Mouse (Mus musculus): ENCODE data around the gene Sned1. TPM values are rescaled to one million over a fixed set of nuclear protein-coding genes. Genes with fewer than 3 reads are reported as not detected.

Gene Sned1
- polyA plus RNA-seq, 1 experiment: 4.8 TPM

DNA sequence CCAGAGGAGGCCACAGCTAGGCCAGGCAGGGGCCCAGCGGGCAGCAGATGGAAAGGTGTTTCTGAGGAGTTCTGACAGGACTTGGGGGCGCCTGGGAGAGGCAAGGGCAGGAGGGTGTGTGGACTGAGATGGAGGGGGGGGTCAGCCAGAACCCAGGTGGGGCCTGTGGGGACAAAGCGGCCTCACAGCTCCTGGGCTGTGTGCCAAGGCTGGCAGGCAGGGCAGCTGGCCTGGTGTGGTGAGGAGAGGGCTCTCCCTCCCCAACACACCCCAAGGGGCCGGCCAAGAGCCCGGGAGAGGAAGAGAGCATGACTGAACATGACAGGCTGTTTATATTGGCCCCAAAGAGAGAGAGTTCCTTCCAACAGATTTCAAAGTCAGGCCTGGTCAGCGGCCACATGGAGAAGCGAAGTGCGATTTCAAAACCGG is 25.4 kb upstream of the Sned1 start:
- Histone ChIP-seq H3K27ac (ENCODE audit: control insufficient read depth, insufficient read depth, low read depth, low read length) (no peak overlapping the region), H3K36me3 (ENCODE audit: control insufficient read depth, insufficient read depth, low read length) (no peaks in the 10 kb centered on the region), H3K4me1 (ENCODE audit: control insufficient read depth, insufficient read depth, low read length) (no peaks in the 10 kb centered on the region), H3K4me3 (ENCODE audit: control insufficient read depth, low read depth, low read length) (no peak overlapping the region), H3K27me3 (ENCODE audit: control insufficient read depth, insufficient read depth, low read length) (no peaks in the 10 kb centered on the region)
- TF ChIP-seq CTCF (IDR thresholded peaks at IDR 0.05; ENCODE audit: control insufficient read depth, insufficient read depth, insufficient replicate concordance, low read depth, low read length): no peak
- no peak for TF ChIP-seq POLR2A (IDR thresholded peaks at IDR 0.05; ENCODE audit: control insufficient read depth, low read depth, low read length)

DNA sequence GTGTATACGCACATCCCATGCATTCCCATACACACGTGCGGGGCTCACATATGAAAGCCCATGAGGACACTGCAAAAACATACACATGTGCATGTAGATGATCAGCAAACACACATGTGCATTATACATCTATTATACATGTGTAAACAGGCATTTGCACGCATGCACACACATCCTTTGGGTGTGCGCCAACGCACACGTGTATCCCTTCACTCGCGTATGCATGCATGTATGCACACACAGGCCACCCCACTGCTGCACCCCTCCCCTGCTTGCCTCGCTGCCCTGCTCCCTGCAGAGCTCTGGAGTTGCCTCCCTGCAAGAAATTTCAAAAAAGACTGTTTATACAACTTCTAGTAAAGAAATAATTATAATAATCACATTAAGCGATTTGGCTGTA is 24.6 kb upstream of the Sned1 start:
- no peaks in the 10 kb centered on the region for H3K27me3 ChIP-seq (ENCODE audit: control insufficient read depth, insufficient read depth, low read length)
- H3K36me3 ChIP-seq (ENCODE audit: control insufficient read depth, insufficient read depth, low read length): no peaks in the 10 kb centered on the region
- TF ChIP-seq POLR2A (IDR thresholded peaks at IDR 0.05; ENCODE audit: control insufficient read depth, low read depth, low read length) (no peak), CTCF (IDR thresholded peaks at IDR 0.05; ENCODE audit: control insufficient read depth, insufficient read depth, insufficient replicate concordance, low read depth, low read length) (no peak)
- no peak overlapping the region for H3K27ac ChIP-seq (ENCODE audit: control insufficient read depth, insufficient read depth, low read depth, low read length)
- H3K4me1 ChIP-seq (ENCODE audit: control insufficient read depth, insufficient read depth, low read length): no peaks in the 10 kb centered on the region
- H3K4me3 ChIP-seq (ENCODE audit: control insufficient read depth, low read depth, low read length): no peak overlapping the region

DNA sequence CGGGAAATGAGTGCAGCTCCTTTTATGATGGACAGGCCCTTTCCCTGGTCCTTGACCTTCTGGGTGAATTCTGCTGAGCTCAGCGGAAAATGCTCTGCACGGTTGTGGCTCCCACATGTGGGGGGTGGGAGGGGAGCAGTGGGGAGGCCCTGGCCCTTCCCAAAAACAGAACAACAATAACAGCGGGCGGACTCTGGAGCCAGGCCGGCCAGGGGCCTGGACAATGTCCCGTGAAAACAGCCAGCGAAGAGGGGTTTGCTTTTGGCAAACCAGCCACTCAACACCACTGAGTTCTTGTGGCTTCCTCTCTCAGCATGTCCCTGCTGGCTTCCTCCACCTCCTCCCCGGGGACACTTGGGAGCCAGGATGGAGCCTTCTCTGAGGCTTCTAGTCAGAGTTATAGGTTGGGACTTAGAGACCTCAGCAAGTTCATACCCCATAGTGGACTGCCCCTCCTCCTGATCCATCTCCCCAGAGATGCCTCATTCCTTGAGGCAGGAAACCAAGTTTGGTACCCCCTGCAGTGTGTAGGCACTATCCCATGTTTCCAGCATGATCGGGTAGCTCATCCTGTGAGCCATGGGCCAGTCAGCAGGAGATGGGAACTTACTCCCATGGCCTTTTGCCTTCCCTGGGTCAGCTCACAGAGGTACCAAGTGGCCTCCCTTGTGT is 24.0 kb upstream of the Sned1 start:
- Histone ChIP-seq H3K27ac (ENCODE audit: control insufficient read depth, insufficient read depth, low read depth, low read length) (no peak overlapping the region), H3K4me3 (ENCODE audit: control insufficient read depth, low read depth, low read length) (no peak overlapping the region), H3K4me1 (ENCODE audit: control insufficient read depth, insufficient read depth, low read length) (no peaks in the 10 kb centered on the region), H3K27me3 (ENCODE audit: control insufficient read depth, insufficient read depth, low read length) (no peaks in the 10 kb centered on the region), H3K36me3 (ENCODE audit: control insufficient read depth, insufficient read depth, low read length) (no peaks in the 10 kb centered on the region)
- TF ChIP-seq CTCF (IDR thresholded peaks at IDR 0.05; ENCODE audit: control insufficient read depth, insufficient read depth, insufficient replicate concordance, low read depth, low read length): no peak
- TF ChIP-seq POLR2A (IDR thresholded peaks at IDR 0.05; ENCODE audit: control insufficient read depth, low read depth, low read length): no peak

DNA sequence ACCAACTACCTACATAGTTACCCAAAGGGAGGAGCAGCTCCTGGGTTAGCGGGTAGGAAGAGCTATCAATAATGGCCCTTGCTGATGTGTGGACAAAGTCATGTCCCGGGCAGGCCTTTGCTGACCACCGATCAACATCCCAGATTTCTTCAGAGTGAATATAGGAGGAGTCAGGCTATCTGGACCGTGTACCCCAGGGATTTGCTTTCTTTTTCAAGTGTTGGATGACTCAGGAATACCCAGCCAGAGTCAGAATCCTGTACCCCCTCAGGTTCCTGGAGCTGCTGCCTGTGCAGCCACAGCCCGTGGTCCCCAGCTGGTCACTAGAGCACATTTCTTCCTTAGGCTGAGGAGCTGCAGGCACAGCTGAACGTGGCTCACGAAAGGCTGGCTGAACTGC is 23.2 kb upstream of the Sned1 start:
- TF ChIP-seq POLR2A (IDR thresholded peaks at IDR 0.05; ENCODE audit: control insufficient read depth, low read depth, low read length): no peak
- TF ChIP-seq CTCF (IDR thresholded peaks at IDR 0.05; ENCODE audit: control insufficient read depth, insufficient read depth, insufficient replicate concordance, low read depth, low read length): no peak
- Histone ChIP-seq H3K27me3 (ENCODE audit: control insufficient read depth, insufficient read depth, low read length) (no peaks in the 10 kb centered on the region), H3K4me3 (ENCODE audit: control insufficient read depth, low read depth, low read length) (no peak overlapping the region), H3K36me3 (ENCODE audit: control insufficient read depth, insufficient read depth, low read length) (no peaks in the 10 kb centered on the region), H3K4me1 (ENCODE audit: control insufficient read depth, insufficient read depth, low read length) (no peaks in the 10 kb centered on the region), H3K27ac (ENCODE audit: control insufficient read depth, insufficient read depth, low read depth, low read length) (no peak overlapping the region)

DNA sequence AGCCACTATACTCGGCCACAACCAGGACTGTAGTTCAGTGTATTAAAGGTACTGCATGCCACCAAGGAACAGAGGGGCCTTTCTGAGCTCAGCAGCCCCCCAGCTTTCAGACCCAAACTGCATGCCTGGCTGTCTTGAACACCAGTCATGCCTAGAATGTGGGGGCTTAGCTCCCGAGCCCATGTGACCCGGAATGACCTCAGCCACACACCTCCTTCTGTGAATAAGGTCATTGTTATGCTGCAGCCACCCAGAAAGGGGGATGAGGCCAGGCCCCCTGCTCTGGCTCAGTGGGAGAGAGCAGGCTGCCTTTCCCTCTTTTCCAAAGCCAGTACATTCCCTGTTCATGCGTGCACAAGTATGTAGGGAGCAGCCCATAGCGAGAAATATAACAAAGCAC is 21.0 kb upstream of the Sned1 start:
- no peak overlapping the region for H3K4me3 ChIP-seq (ENCODE audit: control insufficient read depth, low read depth, low read length)
- no peaks in the 10 kb centered on the region for H3K27me3 ChIP-seq (ENCODE audit: control insufficient read depth, insufficient read depth, low read length)
- no peak overlapping the region for H3K27ac ChIP-seq (ENCODE audit: control insufficient read depth, insufficient read depth, low read depth, low read length)
- no peaks in the 10 kb centered on the region for H3K36me3 ChIP-seq (ENCODE audit: control insufficient read depth, insufficient read depth, low read length)
- no peaks in the 10 kb centered on the region for H3K4me1 ChIP-seq (ENCODE audit: control insufficient read depth, insufficient read depth, low read length)
- no peak for TF ChIP-seq CTCF (IDR thresholded peaks at IDR 0.05; ENCODE audit: control insufficient read depth, insufficient read depth, insufficient replicate concordance, low read depth, low read length)
- TF ChIP-seq POLR2A (IDR thresholded peaks at IDR 0.05; ENCODE audit: control insufficient read depth, low read depth, low read length): no peak

DNA sequence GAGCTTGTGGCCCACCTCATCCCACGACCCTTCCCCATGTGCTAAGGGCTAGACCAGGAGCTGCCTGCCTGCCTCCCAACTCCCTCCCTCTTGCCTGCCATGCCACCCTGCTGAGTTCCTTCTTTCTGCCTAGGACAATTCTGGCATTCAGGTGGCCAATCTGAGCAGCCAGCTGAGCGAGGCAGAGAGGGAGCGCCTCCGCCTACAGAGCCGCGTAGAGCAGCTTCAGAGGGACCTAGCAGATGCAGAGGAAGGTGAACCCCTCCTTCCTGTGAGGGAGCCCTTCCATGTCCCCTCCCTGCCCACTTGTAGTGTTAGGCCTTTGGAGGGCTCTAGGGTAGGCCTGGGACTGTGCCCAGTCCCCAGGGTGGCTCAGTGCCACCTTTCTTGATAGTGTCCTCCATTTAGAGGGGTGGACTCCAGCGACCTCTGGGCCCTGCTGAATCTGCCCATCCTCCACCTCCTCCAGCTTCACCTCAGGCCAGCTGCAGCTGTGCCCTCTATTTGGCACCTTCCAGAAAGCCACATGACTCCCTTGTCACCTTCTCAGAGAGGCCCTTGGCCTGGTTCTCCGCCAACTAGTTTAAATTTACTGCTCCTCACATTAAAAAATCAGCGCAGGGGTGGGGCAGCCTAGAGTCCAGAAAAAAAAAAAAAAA is 18.7 kb upstream of the Sned1 start:
- TF ChIP-seq CTCF (IDR thresholded peaks at IDR 0.05; ENCODE audit: control insufficient read depth, insufficient read depth, insufficient replicate concordance, low read depth, low read length) (no peak), POLR2A (IDR thresholded peaks at IDR 0.05; ENCODE audit: control insufficient read depth, low read depth, low read length) (no peak)
- H3K4me3 ChIP-seq (ENCODE audit: control insufficient read depth, low read depth, low read length): no peak overlapping the region
- H3K27ac ChIP-seq (ENCODE audit: control insufficient read depth, insufficient read depth, low read depth, low read length): no peak overlapping the region
- H3K36me3 ChIP-seq (ENCODE audit: control insufficient read depth, insufficient read depth, low read length): no peaks in the 10 kb centered on the region
- H3K4me1 ChIP-seq (ENCODE audit: control insufficient read depth, insufficient read depth, low read length): no peaks in the 10 kb centered on the region
- H3K27me3 ChIP-seq (ENCODE audit: control insufficient read depth, insufficient read depth, low read length): no peaks in the 10 kb centered on the region

DNA sequence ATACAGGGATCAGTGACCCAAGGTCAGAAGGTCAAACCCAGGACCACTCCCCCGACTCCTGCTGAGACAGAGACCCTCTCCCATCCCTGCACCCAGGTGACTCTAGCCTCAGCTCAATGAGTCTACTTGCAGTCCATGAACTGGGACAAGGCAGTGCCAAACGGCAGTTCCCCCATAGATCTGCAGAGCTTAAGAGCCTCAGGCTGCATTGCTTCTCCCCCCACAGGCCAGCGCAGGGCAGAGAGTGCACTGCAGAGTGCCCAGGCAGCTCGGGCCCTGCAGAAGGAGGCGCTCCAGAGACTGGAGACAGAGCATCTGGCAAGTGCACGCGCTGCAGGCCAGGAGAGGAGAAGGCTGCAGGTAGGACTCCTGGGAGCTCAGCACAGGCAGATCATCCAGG is 18.1 kb upstream of the Sned1 start:
- no peaks in the 10 kb centered on the region for H3K36me3 ChIP-seq (ENCODE audit: control insufficient read depth, insufficient read depth, low read length)
- no peak overlapping the region for H3K4me3 ChIP-seq (ENCODE audit: control insufficient read depth, low read depth, low read length)
- H3K27ac ChIP-seq (ENCODE audit: control insufficient read depth, insufficient read depth, low read depth, low read length): no peak overlapping the region
- H3K4me1 ChIP-seq (ENCODE audit: control insufficient read depth, insufficient read depth, low read length): no peaks in the 10 kb centered on the region
- no peaks in the 10 kb centered on the region for H3K27me3 ChIP-seq (ENCODE audit: control insufficient read depth, insufficient read depth, low read length)
- TF ChIP-seq POLR2A (IDR thresholded peaks at IDR 0.05; ENCODE audit: control insufficient read depth, low read depth, low read length): no peak
- TF ChIP-seq CTCF (IDR thresholded peaks at IDR 0.05; ENCODE audit: control insufficient read depth, insufficient read depth, insufficient replicate concordance, low read depth, low read length): no peak

Measured in testis, adult 2 months (tissue).